Mouse (Mus musculus) common myeloid progenitor, adult 5-6 weeks (primary cell): ENCODE measurements around the gene 4930480E11Rik. TPM values are rescaled to one million over a fixed set of nuclear protein-coding genes. Genes with fewer than 3 reads are reported as not detected.
"Not testable (repeated sequence)": the region's sequence is repeated elsewhere in the genome, so short reads cannot be mapped to it uniquely, and the experiment has no call there.

Experiments used
- ATAC-seq: replicated peaks from 2 replicates; pipeline ENCODE4 v1.8.0; 2016; ENCODE audit warnings: low read depth, mild to moderate bottlenecking, moderate TSS enrichment, inconsistent platforms; ENCODE audit not compliant: poor library complexity, severe bottlenecking
- total RNA-seq: library from RNA; stranded (forward); fragments of 200-1000, 187-1606 nt; gene quantifications from 2 replicates; pipeline ENCODE4 v1.2.3, GENCODE M21; 2017

Gene 4930480E11Rik
- not detected in 2 replicates for total RNA-seq

DNA sequence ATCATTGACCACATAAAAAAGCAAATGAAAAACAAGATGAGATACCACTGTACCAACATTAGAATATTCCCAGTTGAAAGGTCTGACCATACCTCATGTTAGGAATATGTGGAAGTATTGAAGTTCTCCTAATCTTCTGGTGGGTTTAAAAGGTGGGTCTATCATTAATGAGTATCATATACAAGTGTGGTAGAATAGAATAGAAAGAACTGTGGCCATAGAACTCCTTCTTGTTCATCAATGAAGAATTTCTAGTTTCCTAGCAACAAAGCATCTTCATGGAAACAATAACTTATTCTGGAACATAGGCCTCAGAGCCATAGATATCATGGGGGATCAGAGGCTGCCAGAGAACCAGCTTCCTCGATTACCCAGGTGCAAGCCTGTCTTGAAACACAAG, at the start of gene 4930480E11Rik:
Gene 4930480E11Rik, plus strand, starts transcription at position 301 of the 400 bp plus-strand sequence.
- no peak for ATAC-seq

DNA sequence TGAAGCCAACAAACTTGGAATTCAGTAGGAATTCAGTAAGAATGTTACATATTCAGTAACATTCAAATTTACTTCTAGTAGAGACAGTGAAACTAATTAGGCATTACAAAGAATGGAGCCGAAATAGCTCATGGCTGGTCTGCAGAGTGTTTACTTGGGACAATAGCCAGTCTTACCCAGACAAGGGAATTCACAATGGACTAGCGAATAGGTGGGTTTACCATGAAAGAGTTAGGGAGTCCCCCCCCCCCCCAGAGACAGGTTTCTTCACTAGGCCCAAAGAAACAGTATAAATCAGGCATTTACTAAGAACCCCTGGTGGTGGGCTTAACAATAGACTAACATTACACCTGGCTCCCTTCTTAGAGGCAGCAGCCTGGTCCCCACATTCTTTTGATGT, 33.9 kb downstream of the 4930480E11Rik start:
- ATAC-seq, result not testable (repeated sequence)

Other genes starting within 250 kb of the 4930480E11Rik start
- not detected in 2 replicates for gene Gm5938, start 244.2 kb upstream of the 4930480E11Rik start, total RNA-seq
- not detected in 2 replicates for gene Obp1b, start 182.9 kb upstream of the 4930480E11Rik start, total RNA-seq
- gene Gm14743, start 123.7 kb upstream of the 4930480E11Rik start, total RNA-seq, result not detected in 2 replicates
- 5.7 and 5.8 TPM in 2 replicates for gene Prrg1, start 214.3 kb downstream of the 4930480E11Rik start, total RNA-seq